Mouse (Mus musculus) liver, embryonic 12.5 days (tissue): Measurements from ENCODE around the gene Gm11214. TPM values are rescaled to one million over a fixed set of nuclear protein-coding genes. Genes with fewer than 3 reads are reported as not detected.

ENCODE experiments used
- ATAC-seq: fragments of 200-750 bp; cut with Nextera tagmentation; 2 replicates; pipeline ENCODE4 v1.8.0; 2017; ENCODE audit warnings: moderate number of reproducible peaks, mild to moderate bottlenecking, moderate library complexity
- H3K27ac ChIP-seq: fragments of 300-500 bp; sonication (generic); 2 replicates; pipeline ENCODE4 v1.5.1; 2016; ENCODE audit warnings: mild to moderate bottlenecking
- H3K27me3 ChIP-seq: fragments of 300-500 bp; sonication (generic); replicated peaks from 2 replicates; pipeline ENCODE4 v1.6.1; 2016; ENCODE audit warnings: mild to moderate bottlenecking, moderate library complexity
- H3K36me3 ChIP-seq: fragments of 300-500 bp; sonication (generic); 2 replicates; pipeline ENCODE4 v1.6.1; 2016; ENCODE audit warnings: mild to moderate bottlenecking, moderate library complexity
- H3K4me1 ChIP-seq: fragments of 300-500 bp; sonication (generic); 2 replicates; pipeline ENCODE4 v1.6.1; 2016
- H3K4me2 ChIP-seq: fragments of 300-500 bp; sonication (generic); 2 replicates; pipeline ENCODE4 v1.6.1; 2016; ENCODE audit warnings: mild to moderate bottlenecking, moderate library complexity
- H3K4me3 ChIP-seq: fragments of 300-500 bp; sonication (generic); 2 replicates; pipeline ENCODE4 v1.5.1; 2016; ENCODE audit warnings: mild to moderate bottlenecking, moderate library complexity
- H3K9ac ChIP-seq: fragments of 300-500 bp; sonication (generic); 2 replicates; pipeline ENCODE4 v1.6.1; 2016; ENCODE audit warnings: mild to moderate bottlenecking, moderate library complexity
- H3K9me3 ChIP-seq: fragments of 300-500 bp; sonication (generic); replicated peaks from 2 replicates; pipeline ENCODE4 v1.6.1; 2016; ENCODE audit warnings: mild to moderate bottlenecking, moderate library complexity
- WGBS: fragments of 180-500 bp; shearing (Covaris S2); methylation state at CpG from one replicate; pipeline ENCODE4 v1.1.7; 2016; ENCODE audit not compliant: insufficient replicate concordance; 5-methylcytosine and 5-hydroxymethylcytosine counted together
- polyA plus RNA-seq: library from polyadenylated mRNA; unstranded; fragments of >200 nt; fragmentation: Nextera tagmentation; extraction: Ambion mirVana; gene quantifications from 2 replicates; pipeline ENCODE4 v1.2.1, GENCODE M21; 2016

Gene Gm11214
- not detected in 2 replicates for polyA plus RNA-seq

DNA sequence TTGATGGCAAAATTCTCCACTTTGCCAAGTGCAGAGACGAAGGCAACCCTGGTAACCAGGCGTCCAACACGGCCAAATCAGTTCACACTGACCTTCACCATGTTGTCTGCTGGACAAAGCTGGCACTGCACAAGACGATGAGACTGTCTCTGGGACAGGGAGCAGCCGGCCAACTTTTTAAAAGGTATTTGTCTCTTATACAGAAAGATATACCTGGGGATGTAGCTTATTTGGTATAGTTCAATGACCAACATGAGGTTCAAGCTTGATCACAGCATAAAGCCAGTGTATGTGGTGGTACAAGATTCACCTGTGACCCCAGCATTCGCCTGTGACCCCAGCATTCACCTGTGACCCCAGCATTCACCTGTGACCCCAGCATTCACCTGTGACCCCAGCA, at the start of gene Gm11214:
Gene Gm11214 (minus strand): TSS at position 101 of the 400 bp plus-strand sequence.
- Histone ChIP-seq H3K27me3 (no peaks in the 10 kb centered on the region), H3K9me3 (no peaks in the 10 kb centered on the region), H3K36me3 (no peaks in the 10 kb centered on the region), H3K4me2 (no peak within 1 kb of the TSS), H3K9ac (no peak within 1 kb of the TSS), H3K4me1 (no peaks in the 10 kb centered on the region), H3K4me3 (no peak within 1 kb of the TSS), H3K27ac (no peak within 1 kb of the TSS)
- WGBS = 62% methylated on average over 6 of the region's 6 CpGs
- ATAC-seq = no peak

DNA sequence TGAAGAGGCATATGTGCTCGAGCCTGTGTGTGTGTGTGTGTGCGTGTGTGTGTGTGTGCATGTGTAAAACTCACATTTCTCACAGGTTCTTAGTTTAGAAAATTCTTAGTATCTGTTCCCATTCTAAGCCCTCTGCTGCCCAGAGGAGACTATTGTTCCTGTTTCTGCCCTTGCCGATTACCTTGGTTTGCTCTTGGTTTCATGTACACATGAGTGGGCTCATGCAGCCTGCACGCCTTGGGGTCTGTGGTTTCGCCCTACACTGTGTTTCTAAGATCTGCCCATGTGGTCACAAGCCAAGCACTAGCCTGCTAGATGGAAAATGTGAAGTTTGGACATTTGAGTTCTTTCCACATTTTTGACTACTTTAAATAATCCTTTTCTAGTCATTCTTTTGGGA, 48.7 kb upstream of the Gm11214 start:
- no peak for ATAC-seq
- no peaks in the 10 kb centered on the region for H3K9me3 ChIP-seq
- no peak overlapping the region for H3K4me2 ChIP-seq
- H3K27ac ChIP-seq = no peak overlapping the region
- H3K4me1 ChIP-seq = no peaks in the 10 kb centered on the region
- H3K9ac ChIP-seq = no peak overlapping the region
- H3K36me3 ChIP-seq = no peaks in the 10 kb centered on the region
- H3K4me3 ChIP-seq = no peak overlapping the region
- no peaks in the 10 kb centered on the region for H3K27me3 ChIP-seq
- WGBS = 59% methylated on average over 5 of the region's 5 CpGs

DNA sequence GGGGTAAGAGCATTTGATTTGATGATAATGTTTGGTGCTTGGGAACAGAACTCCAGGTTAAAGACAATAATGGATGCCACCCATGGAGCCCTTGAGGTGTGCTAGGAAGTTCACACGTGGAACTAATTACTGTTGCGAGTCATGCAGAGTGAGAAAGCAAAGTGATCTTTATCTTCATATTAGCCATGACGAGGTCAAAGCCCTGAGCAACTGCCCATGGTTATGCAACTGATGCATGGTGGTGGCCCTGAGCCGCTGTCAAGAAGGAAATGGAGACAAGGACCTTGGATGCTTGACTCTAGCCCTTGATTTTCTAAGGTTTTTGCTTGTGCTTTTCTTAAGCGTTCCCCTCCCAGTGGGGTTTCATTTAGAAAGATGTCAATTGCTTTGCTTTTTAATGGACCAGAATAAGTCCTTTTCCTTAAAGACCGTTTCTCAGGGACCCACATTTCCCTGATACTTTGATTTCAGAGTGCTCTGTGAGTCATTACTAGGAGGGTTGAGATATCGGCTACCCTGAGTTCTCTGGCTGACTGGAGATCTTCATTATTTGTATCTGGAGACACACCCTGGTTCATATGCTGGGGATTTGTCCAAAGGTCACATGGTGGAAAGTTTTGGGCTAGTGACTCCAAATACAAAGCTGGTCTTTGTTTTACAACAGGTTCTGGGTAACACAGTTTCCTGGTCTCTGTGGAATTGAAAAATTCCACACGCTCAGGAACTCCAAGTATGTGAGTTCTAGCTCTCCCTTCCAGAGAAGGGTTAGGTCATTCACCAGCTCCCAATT, 47.4 kb upstream of the Gm11214 start:
- H3K4me3 ChIP-seq = no peak overlapping the region
- no peak overlapping the region for H3K9ac ChIP-seq
- no peak overlapping the region for H3K27ac ChIP-seq
- H3K4me1 ChIP-seq = no peaks in the 10 kb centered on the region
- H3K36me3 ChIP-seq = no peaks in the 10 kb centered on the region
- H3K9me3 ChIP-seq = no peaks in the 10 kb centered on the region
- no peak for ATAC-seq
- no peak overlapping the region for H3K4me2 ChIP-seq
- WGBS = 63% methylated on average over 8 of the region's 8 CpGs
- no peaks in the 10 kb centered on the region for H3K27me3 ChIP-seq

DNA sequence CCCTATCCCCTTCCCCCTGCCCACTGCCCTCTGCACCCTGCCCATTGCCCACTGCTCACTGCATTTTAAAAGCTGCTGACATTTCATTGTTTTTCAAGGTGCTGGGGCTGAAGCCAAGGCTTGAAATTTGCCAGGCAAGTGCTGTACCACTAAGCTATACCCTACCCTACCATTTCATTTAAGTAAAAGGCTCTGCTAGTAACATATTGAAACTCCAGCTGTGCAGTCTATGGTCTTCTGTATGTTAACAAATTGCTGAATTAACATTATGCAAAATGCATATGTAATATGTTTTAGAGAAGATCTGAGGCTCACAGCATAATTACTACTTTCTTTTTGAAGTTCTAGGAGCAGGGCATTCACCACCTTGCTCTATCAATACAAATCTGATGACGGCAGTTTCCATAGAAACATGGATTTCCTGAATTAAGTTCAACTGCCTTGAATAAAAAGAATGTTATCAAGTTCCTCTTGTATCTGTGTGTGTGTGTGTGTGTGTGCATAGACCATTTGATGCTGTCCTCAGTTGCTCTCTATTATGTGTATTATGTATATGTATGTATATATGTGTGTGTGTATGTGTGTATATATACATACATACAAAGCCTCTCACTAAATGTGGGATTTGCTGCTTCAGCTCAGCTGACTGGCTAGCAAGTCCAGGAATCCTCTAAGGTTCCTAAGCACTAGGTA, 43.2 kb upstream of the Gm11214 start:
- Histone ChIP-seq H3K4me3 (no peak overlapping the region), H3K27me3 (no peaks in the 10 kb centered on the region), H3K9me3 (no peaks in the 10 kb centered on the region), H3K4me2 (no peak overlapping the region), H3K27ac (no peak overlapping the region), H3K9ac (no peak overlapping the region), H3K4me1 (no peaks in the 10 kb centered on the region), H3K36me3 (no peaks in the 10 kb centered on the region)
- 71% methylated on average over 1 of the region's 1 CpGs for WGBS
- ATAC-seq = no peak

DNA sequence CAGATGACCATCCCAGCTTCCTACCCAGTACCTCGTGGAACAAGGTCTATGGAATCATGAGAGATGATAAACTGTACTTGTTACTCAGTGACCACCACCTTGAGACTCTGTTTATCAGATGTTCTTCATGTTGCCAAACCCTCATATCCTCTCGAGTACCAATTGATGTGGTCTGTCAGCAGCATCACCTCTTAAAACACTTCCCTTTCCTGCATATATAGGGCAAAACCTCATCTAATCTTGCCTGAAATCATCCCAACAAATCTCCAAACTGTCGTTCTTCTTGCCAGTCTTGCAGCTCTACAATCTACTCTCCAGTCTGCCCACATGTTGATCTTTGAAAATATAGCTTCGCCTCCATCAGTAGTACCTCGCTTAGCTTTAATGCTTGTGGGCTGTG, 41.1 kb upstream of the Gm11214 start:
- WGBS = 46% methylated on average over 5 of the region's 5 CpGs
- no peaks in the 10 kb centered on the region for H3K27me3 ChIP-seq
- H3K4me2 ChIP-seq = no peak overlapping the region
- H3K9me3 ChIP-seq = no peaks in the 10 kb centered on the region
- no peaks in the 10 kb centered on the region for H3K36me3 ChIP-seq
- no peak overlapping the region for H3K9ac ChIP-seq
- no peaks in the 10 kb centered on the region for H3K4me1 ChIP-seq
- no peak overlapping the region for H3K27ac ChIP-seq
- ATAC-seq = no peak
- no peak overlapping the region for H3K4me3 ChIP-seq

DNA sequence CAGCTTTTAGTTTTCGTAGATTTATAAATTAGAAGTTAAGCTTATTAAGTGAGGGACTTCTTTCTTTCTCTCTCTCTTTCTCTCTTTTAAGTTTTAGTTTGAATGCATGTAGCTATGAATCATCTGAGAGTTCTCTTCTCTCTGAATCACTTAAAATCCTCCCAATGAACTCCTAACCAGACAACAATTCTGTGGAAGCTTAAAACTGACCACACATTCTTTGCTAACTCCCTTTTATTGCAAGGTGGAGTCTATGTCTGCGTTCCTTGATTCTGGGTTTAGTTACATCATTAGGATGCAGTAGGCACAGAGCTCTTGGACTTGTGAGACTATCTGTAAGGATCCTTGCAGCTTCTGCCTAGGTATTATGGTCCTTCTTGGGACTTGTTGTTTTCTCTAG, 40.5 kb upstream of the Gm11214 start:
- no peak for ATAC-seq
- no peak overlapping the region for H3K9ac ChIP-seq
- H3K27ac ChIP-seq = no peak overlapping the region
- no peaks in the 10 kb centered on the region for H3K27me3 ChIP-seq
- H3K4me3 ChIP-seq = no peak overlapping the region
- 59% methylated on average over 2 of the region's 2 CpGs for WGBS
- no peak overlapping the region for H3K4me2 ChIP-seq
- no peaks in the 10 kb centered on the region for H3K4me1 ChIP-seq
- no peaks in the 10 kb centered on the region for H3K36me3 ChIP-seq
- H3K9me3 ChIP-seq = no peaks in the 10 kb centered on the region

DNA sequence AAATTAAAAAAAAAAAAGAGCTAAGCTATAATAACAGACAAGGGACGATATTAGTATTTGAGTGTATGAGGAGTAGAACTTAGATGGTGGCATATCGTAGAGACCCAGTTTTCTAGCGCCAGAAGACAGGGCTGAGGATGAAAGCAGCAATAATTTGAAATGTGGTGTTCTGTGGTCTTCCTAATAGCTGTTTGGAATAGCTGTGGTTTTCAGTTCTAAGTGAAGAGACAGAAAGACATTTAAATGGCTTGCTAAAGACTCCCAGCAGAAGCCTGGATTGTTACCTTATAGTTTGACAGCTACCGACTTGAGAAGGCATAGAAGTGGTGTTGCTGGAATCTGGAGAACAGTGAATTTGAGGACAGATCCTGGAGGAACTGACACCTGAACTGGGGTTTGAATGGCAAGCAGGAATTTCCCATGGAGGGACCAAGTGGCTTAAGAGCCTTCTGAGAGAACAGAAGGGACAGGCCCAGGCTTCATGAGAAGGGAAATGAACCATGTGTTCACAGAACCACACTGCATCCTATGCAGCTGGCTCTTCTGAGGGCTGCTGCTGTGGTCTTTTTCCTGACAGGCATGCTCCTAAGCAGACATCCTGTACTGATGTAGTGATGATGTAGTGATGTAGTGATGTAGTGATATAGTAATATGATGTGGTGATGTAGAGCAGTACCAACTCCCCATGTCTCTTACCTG, 39.0 kb upstream of the Gm11214 start:
- ATAC-seq = no peak
- H3K36me3 ChIP-seq = no peaks in the 10 kb centered on the region
- H3K4me3 ChIP-seq = no peak overlapping the region
- H3K9ac ChIP-seq = no peak overlapping the region
- no peaks in the 10 kb centered on the region for H3K27me3 ChIP-seq
- H3K4me1 ChIP-seq = no peaks in the 10 kb centered on the region
- H3K9me3 ChIP-seq = no peaks in the 10 kb centered on the region
- WGBS = 64% methylated on average over 4 of the region's 4 CpGs
- no peak overlapping the region for H3K27ac ChIP-seq
- H3K4me2 ChIP-seq = no peak overlapping the region

DNA sequence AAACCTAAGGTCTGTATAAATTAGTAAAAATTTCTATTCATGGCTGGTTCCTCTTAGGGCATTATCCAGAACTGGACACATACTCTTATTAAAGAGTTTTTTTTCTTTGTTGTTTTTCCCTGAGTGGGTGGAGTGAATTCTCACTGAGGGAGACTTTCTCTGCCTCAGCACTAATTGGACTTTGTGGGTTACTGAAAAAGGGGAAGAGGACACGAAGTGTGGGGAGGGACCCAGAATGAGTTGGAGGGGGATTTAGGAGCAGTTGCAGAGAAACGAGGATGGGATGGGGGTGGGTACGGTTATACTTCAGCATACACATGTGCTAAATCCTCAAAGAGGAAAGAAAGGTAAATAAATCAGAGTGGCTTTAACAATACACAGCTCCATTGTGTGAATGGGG, 36.6 kb upstream of the Gm11214 start:
- Histone ChIP-seq H3K27ac (no peak overlapping the region), H3K36me3 (no peaks in the 10 kb centered on the region), H3K9me3 (no peaks in the 10 kb centered on the region), H3K9ac (no peak overlapping the region), H3K4me2 (no peak overlapping the region), H3K4me1 (no peaks in the 10 kb centered on the region), H3K27me3 (no peaks in the 10 kb centered on the region), H3K4me3 (no peak overlapping the region)
- 31% methylated on average over 3 of the region's 3 CpGs for WGBS
- ATAC-seq = no peak

DNA sequence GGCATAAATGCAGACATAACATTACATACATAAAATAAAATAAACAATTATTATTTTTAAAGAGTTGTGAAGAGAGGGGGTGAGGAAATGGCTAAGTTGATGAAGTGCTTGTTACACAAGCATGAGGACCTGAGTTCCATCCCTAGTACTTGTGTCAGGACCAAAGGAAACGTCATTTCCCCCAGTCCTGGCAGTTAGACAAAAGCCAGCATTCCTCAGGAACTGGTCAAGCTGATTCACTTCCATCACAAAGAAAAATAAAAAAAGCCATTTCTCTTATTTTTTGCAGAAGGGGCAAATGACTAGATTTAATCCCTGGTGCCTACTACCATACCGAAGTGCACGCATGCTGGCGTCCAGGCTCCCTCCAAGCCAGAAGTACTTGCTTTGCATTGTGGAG, 33.7 kb upstream of the Gm11214 start:
- Histone ChIP-seq H3K9me3 (no peaks in the 10 kb centered on the region), H3K27me3 (no peaks in the 10 kb centered on the region), H3K36me3 (no peaks in the 10 kb centered on the region), H3K4me2 (no peak overlapping the region), H3K4me3 (no peak overlapping the region), H3K9ac (no peak overlapping the region), H3K4me1 (no peaks in the 10 kb centered on the region), H3K27ac (no peak overlapping the region)
- no peak for ATAC-seq
- 75% methylated on average over 4 of the region's 4 CpGs for WGBS

DNA sequence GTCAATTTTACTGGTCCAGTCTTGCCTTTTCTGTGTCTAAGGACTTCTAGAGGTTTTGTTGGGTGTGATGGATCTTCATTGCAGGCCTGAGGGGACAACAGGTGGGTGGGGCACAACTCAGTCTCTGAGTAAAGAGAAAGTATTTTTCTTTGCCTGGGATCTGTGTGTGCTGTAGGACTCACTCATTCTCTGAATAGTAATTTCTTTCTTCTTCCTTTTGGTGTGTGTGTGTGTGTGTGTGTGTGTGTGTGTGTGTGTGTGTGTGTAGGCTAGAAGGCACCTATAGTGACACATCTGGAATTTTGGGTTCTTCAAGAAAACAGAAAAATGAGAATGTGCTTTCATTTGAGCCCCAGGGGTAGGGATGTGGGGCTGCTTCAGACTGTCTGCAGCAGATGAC, 29.2 kb upstream of the Gm11214 start:
- Histone ChIP-seq H3K27ac (no peak overlapping the region), H3K9me3 (no peaks in the 10 kb centered on the region), H3K4me2 (no peak overlapping the region), H3K9ac (no peak overlapping the region), H3K4me3 (no peak overlapping the region), H3K27me3 (no peaks in the 10 kb centered on the region), H3K4me1 (no peaks in the 10 kb centered on the region), H3K36me3 (no peaks in the 10 kb centered on the region)
- no peak for ATAC-seq

DNA sequence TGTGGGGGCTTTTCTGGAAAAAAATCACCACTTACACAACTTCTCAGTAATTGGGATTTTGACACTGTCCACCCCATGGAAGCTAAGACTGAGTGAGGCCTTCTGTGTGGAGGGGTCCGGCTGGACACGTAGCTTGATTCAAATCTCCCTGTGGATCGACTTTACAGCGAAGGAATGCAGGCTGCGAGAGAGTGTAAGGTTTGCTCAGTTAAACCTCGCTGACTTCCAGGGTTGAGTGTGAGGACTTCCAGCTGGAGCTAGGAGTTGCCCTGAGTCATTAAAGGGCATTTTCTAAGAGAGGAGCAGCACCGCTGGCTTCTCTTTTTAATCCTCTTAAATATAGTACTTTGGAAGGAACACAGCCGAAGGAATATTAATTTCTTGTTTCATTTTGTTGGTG, 24.2 kb upstream of the Gm11214 start:
- no peak overlapping the region for H3K27ac ChIP-seq
- H3K9ac ChIP-seq = no peak overlapping the region
- no peak for ATAC-seq
- H3K4me3 ChIP-seq = no peak overlapping the region
- no peaks in the 10 kb centered on the region for H3K4me1 ChIP-seq
- no peaks in the 10 kb centered on the region for H3K36me3 ChIP-seq
- H3K9me3 ChIP-seq = no peaks in the 10 kb centered on the region
- WGBS = 76% methylated on average over 8 of the region's 8 CpGs
- H3K27me3 ChIP-seq = no peaks in the 10 kb centered on the region
- H3K4me2 ChIP-seq = no peak overlapping the region

DNA sequence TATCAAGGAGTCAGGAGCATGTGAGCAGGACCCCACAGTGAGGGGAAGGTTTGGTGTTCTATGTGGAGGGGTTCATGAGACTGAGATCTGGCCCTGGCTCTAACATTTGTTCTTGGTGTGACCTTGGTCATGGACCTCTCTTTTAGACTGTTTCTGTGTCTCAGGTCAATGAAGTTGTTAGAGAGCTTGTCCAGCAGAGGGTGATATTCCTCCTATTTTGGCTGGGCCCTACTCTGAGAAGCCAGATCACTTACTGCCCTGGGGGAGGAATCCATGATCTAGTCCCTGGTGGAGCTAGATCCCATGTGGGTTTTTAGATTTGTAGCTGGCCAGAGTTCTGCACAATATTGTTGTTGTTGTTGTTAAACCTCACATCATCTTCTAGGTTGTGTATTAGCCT, 23.0 kb upstream of the Gm11214 start:
- Histone ChIP-seq H3K9ac (no peak overlapping the region), H3K4me3 (no peak overlapping the region), H3K4me2 (no peak overlapping the region), H3K4me1 (no peaks in the 10 kb centered on the region), H3K36me3 (no peaks in the 10 kb centered on the region), H3K27ac (no peak overlapping the region), H3K9me3 (no peaks in the 10 kb centered on the region), H3K27me3 (no peaks in the 10 kb centered on the region)
- no peak for ATAC-seq
